Mouse (Mus musculus) CD4-positive helper T cell, adult 2 months (primary cell): ENCODE results near the gene Sept12.

ENCODE experiments used
- DNase-seq: peaks from one replicate; pipeline ENCODE4 v3.0.0-alpha.2; 2012; ENCODE audit warnings: low read depth, missing footprints, low spot score

Sept12 gene

GRCm38 (mm10) chr16:4976180-4976579 is 21.5 kb downstream of the Sept12 start:
- no peak for DNase-seq

GRCm38 (mm10) chr16:4974521-4974920 is 23.1 kb downstream of the Sept12 start:
- DNase-seq, result no peak

GRCm38 (mm10) chr16:4971626-4972025 is 26.0 kb downstream of the Sept12 start:
- no peak for DNase-seq

GRCm38 (mm10) chr16:4969055-4969843 is 28.4 kb downstream of the Sept12 start:
- DNase-seq, result no peak

- no peak for DNase-seq
Observed at GRCm38 (mm10) chr16:4968426-4968825, 29.2 kb downstream of the Sept12 start.

GRCm38 (mm10) chr16:4965392-4966129 is 32.1 kb downstream of the Sept12 start:
- no peak for DNase-seq

GRCm38 (mm10) chr16:4964731-4965391 is 32.8 kb downstream of the Sept12 start:
- peak; percentile 16 for DNase-seq

GRCm38 (mm10) chr16:4963797-4964709 is 33.6 kb downstream of the Sept12 start, which contains the start of gene Anks3:
Gene Anks3 (minus strand): TSS chr16:4964205.
- DNase-seq, result peak; percentile 92

GRCm38 (mm10) chr16:4963346-4963745 is 34.3 kb downstream of the Sept12 start:
- peak; percentile 20 for DNase-seq

GRCm38 (mm10) chr16:4960260-4960659 is 37.4 kb downstream of the Sept12 start:
- no peak for DNase-seq

- no peak for DNase-seq
Observed at GRCm38 (mm10) chr16:4957446-4957845, 40.2 kb downstream of the Sept12 start.

GRCm38 (mm10) chr16:4956609-4957008 is 41.0 kb downstream of the Sept12 start:
- DNase-seq, result no peak

- DNase-seq, result no peak
Observed at GRCm38 (mm10) chr16:4947378-4947777, 50.3 kb downstream of the Sept12 start.

- DNase-seq, result no peak
Observed at GRCm38 (mm10) chr16:4946155-4946554, 51.5 kb downstream of the Sept12 start.

- no peak for DNase-seq
Observed at GRCm38 (mm10) chr16:4945415-4945814, 52.2 kb downstream of the Sept12 start.

GRCm38 (mm10) chr16:4943431-4943830 is 54.2 kb downstream of the Sept12 start:
- DNase-seq, result no peak

- DNase-seq, result no peak
Observed at GRCm38 (mm10) chr16:4942868-4943267, 54.8 kb downstream of the Sept12 start.

- DNase-seq, result no peak
Observed at GRCm38 (mm10) chr16:4941016-4941415, 56.6 kb downstream of the Sept12 start.

GRCm38 (mm10) chr16:4940311-4940850 is 57.3 kb downstream of the Sept12 start:
- DNase-seq, result no peak

- DNase-seq, result peak; percentile 31
Observed at GRCm38 (mm10) chr16:4939412-4939811, 58.2 kb downstream of the Sept12 start.

GRCm38 (mm10) chr16:4938989-4939388 is 58.7 kb downstream of the Sept12 start:
- peak; percentile 96 for DNase-seq
